Mouse (Mus musculus): Measurements from ENCODE around the gene Fkbp8.

Fkbp8 gene

GRCm38 (mm10) chr8:70528182-70528797 lies 766 bp downstream of the Fkbp8 start:
- DNase-seq (ENCODE audit: low spot score in 2 of 2): peak in 1 of 2 experiments; percentile 68

GRCm38 (mm10) chr8:70529299-70529698 lies 1.8 kb downstream of the Fkbp8 start:
- peak in 1 of 2 experiments; percentile 67 for DNase-seq (ENCODE audit: low spot score in 2 of 2)

DNA sequence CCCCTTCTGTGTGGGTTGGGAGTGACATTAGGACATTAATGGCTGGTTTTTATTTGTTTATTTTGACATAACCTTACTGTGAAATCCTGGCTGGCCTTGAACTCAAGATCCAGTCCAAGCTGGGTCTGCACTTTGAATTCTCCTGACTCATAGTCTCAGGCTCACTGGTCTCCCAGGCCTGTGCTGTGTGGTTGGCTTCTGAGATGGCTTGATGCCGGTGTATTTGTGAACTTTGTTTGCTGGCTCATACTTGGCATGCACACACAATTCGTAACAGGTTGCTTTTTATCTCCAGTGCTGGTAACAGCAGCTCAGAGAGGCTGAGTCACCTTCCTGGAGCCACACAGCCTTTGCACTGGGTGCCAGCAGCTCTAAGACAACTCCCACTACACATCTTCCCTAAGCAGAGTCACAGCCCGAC lies 2.2 kb downstream of the Fkbp8 start:
- DNase-seq (ENCODE audit: low spot score in 2 of 2): no peak

DNA sequence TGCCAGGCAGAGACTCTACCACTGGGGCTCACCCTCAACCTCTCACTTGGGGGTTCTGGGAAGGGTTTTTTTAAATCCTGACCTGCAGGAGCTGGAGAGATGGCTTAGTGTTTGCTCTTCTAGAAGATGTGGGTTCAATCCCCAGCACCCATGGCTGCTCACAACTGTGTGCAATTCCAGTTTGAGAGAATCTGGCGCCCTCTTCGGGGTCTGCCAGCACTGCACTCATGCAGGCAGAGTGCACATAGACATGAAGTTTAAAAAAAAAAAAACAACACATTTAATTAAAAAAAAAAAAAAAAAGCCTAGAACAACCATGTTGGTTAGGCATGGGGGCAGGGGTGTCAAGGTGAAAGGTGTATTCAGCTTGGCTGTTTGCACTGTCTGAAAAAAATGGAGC lies 2.8 kb downstream of the Fkbp8 start:
- DNase-seq (ENCODE audit: low spot score in 2 of 2): peak in 1 of 2 experiments; percentile 30

DNA sequence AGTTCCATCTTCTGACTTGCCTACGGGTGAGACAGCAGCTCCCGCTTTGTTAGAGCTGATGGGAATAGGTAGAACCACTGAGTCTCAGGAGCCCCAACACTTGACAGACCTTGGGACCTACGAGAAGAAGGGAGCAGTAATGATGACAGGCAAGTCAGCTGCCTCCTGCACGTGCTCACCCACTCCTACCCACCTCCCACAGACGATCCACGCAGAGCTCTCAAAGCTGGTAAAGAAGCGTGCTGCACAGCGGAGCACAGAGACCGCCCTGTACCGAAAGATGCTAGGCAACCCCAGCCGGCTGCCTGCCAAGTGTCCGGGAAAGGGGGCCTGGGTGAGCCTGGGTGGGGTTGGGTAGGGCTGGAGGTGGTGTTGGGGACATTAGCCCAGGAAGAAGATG lies 6.8 kb downstream of the Fkbp8 start:
- no peak for DNase-seq (ENCODE audit: low spot score in 2 of 2)

DNA sequence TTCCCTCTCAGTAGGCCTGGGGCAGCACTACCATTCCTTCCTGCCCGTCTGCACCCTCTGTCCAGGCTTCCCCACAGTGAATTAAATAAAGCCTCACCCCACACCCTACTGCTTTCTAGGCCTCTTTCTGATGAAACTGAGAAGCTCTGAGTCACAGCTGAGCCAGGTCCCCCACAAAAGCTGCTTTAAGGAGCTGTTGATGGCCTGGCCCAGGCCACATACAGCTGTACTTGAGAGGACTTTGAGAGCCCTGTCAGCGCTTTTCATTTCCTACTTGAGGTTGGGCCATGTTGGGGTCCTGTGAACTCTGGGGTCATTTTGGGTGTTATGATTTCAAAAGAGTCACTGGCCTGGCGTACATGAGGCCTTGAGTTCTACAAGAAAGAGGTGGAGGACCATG lies 7.7 kb downstream of the Fkbp8 start:
- DNase-seq (ENCODE audit: low spot score in 2 of 2): no peak

- no peak for DNase-seq (ENCODE audit: low spot score in 2 of 2)
Observed at GRCm38 (mm10) chr8:70535701-70536100, 8.2 kb downstream of the Fkbp8 start.

GRCm38 (mm10) chr8:70538024-70538579 lies 10.6 kb downstream of the Fkbp8 start:
- peak; percentile 67 to 77 for DNase-seq (ENCODE audit: low spot score in 2 of 2)

DNA sequence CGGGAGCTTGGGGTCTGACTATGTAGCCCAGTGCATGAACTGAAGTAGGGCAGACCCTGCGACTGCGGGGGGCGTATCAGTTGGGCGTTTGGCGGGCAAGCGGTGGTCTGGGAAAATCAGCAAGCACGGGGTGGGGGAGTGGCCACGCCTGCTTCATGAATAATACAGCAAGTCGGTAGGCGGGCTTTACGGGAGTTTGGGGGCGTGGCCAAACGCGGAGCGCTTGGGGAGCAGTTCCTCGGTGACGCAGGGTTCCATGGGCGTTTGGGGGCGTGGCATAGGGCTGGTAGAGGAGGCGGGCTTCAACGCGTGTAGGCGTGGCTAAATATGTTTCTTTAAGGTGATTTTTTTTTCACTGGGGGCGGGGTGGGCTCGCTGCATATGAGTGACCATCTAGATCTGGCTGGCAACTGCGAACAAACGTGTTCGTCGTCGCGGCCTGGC lies 11.1 kb downstream of the Fkbp8 start:
- DNase-seq (ENCODE audit: low spot score in 2 of 2): peak; percentile 100

DNA sequence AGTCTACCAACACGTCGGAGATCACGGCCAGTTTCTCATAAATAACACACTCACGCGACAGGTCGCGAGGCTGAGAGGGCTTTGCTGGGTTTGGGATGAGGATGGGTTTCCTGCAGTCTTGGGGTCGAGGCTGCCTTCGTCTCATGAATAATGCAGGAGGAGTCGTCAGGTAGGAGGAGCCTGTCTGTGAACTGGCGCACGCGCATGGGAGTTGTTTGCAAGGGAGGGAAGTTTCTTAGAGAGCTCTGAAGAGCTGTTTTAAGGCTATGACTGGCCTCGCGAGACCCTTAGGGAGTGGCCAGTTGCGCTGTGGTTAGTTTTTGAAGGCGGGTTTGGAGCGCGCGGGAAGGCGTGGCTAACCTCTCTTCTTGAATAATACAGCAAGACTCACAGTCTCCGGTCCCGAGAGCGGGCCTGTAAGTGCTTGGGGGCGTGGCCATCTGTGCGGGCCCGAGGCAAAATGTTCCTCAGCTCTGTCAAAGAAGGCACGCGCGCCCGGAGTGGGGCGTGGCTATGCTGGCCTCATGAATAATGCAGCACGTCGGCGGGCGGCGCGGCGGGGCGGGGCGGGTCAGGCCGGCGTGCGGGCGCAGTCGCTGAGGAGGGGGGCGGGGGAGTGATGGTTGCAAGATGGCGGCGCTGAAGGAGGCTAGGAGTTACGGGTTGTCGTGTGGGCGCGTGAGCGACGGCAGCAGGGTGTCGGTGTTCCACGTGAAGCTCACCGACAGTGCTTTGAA lies 11.7 kb downstream of the Fkbp8 start, which contains the start of gene Ell:
Gene Ell (plus strand): TSS at position 381 of the 737 bp plus-strand sequence.
- DNase-seq (ENCODE audit: low spot score in 2 of 2): peak; percentile 100

DNA sequence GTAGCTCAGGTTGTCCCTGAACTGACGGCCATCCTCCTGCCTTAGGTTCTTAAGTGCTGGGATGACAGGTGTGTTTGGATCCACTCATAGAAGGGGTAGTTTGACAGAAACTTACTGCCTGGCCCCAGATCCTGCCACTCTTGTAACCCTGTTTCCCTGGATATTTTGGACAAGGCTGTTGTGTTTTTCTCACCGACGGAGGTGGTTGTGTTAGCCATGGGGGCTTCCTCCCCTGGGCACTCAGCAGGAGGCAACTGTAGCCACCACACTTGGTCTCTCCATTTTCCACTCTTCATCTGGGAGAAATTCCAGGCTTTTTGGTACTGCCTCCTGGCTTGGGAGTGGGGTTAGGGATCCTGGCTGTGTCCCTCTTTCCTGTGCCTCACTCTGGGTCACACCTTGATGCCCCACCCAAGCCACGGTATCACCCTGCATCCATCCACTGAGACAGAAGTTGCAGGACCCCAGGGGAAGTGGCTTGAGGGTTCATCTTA lies 12.5 kb downstream of the Fkbp8 start:
- no peak for DNase-seq (ENCODE audit: low spot score in 2 of 2)

DNA sequence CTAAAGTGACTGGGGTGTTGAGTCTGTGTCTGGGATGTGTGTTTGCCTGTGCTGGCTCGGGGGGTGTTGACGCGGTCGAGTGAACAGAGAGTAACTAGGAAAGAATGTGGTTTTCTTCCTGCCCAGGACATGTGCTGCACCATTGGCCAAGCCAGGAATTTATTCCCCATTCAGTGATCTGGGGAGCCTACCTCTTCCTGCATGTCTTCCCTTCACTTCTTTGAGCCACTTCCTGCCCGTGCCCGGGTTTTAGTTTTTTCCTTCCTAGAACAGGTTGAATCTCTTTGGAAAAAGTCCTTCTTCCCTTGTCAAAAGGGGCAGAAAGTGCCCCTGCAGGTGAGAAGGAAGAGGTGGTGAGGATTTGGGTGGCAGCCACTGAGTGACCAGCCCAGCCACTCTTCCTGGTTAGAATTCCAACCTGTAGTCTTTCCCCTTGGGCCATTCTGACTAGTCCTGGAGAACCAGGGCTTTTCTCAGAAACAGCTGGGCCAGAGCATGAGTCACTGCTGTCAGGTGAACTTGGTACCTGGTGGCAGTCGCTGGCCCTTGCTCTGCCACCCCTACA lies 13.1 kb downstream of the Fkbp8 start:
- no peak for DNase-seq (ENCODE audit: low spot score in 2 of 2)

GRCm38 (mm10) chr8:70541081-70541480 lies 13.6 kb downstream of the Fkbp8 start:
- no peak for DNase-seq (ENCODE audit: low spot score in 2 of 2)

- DNase-seq (ENCODE audit: low spot score in 2 of 2): peak in 1 of 2 experiments; percentile 37
Observed at GRCm38 (mm10) chr8:70544200-70544687, 16.7 kb downstream of the Fkbp8 start.

- no peak for DNase-seq (ENCODE audit: low spot score in 2 of 2)
Observed at GRCm38 (mm10) chr8:70546412-70546811, 18.9 kb downstream of the Fkbp8 start.

GRCm38 (mm10) chr8:70547762-70548161 lies 20.2 kb downstream of the Fkbp8 start:
- DNase-seq (ENCODE audit: low spot score in 2 of 2): no peak

DNA sequence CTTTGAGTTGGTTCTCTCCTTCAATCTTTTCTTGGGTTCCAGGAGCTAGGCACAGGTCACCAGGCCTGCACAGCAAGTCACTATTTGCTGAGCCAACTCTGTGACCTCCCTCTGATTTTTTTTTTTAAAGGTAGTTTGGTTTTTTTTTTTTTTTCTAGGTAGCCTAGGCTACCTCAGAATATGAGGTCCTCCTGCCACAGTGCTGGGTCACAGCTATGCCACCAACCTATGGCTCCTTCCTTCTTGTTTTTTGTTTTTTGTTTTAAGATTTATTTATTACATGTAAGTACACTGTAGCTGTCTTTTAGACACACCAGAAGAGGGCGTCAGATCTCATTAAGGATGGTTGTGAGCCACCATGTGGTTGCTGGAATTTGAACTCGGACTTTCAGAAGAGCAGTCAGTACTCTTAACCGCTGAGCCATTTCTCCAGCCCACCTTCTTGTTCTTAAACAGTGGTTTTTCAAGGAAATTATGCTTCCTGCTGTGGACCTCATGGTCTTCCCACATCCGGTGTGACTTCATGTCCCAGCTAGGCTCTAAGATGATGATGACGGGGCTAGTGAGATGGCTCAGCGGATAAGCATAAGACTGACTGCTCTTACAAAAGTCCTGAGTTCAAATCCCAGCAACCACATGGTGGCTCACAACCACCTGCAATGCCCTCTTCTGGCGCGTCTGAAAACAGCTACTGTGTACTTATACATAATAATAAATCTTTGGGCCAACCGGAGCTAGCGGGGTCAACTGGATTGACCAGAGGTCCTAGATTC lies 22.1 kb downstream of the Fkbp8 start:
- no peak for DNase-seq (ENCODE audit: low spot score in 2 of 2)

- DNase-seq (ENCODE audit: low spot score in 2 of 2): no peak
Observed at GRCm38 (mm10) chr8:70551558-70552161, 24.1 kb downstream of the Fkbp8 start.

DNA sequence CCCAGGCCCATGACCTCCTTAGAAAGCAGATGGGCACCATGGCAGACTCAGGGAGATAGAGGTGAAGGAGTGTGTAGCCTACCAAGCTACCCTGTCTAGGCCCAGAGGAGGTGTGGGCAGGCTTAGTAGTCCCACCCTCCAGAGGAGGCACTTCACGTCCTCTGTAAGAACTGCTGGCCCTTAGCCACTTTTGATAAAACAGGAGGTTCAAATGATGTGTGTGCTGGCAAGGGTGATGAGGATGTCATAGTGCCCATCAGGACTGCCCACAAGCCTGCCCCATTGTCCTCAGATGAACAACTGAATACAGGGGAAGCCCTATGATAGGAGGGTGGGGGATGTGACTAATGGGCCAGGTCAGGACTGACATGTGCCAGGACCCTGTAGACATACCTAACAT lies 25.3 kb downstream of the Fkbp8 start:
- no peak for DNase-seq (ENCODE audit: low spot score in 2 of 2)

DNA sequence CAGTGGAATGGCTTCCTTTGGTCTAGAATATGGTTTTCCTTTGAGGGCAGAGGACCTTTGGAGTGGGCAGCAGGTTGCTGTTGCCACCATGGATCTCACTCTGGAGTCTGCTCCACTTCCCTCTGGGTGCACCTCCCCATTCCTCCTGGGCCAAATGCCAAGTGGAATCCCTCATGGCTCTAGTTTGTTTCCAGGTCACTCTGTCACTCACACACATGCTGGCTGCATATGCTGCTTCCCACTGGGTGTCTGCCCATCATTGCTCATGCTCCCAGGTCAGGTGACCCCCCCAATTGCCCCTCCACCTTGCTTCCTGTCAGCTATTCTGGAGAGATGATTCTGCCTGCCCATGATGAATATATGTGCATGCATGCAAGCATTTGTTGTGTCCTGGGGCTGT lies 26.2 kb downstream of the Fkbp8 start:
- no peak for DNase-seq (ENCODE audit: low spot score in 2 of 2)

All from spleen, postnatal 4 days (tissue).